Mouse (Mus musculus): ENCODE measurements around the gene Rtl8b.
"Not testable (repeated sequence)": the region's sequence is repeated elsewhere in the genome, so short reads cannot be mapped to it uniquely, and the experiment has no call there.

Gene Rtl8b

GRCm38 (mm10) chrX:53670294-53670693 lies at the start of gene Rtl8b:
TSS of gene Rtl8b (minus strand) at chrX:53670408.
- DNase-seq (ENCODE audit: extremely low spot score, low read depth, low spot score), result peak; percentile 35

DNA sequence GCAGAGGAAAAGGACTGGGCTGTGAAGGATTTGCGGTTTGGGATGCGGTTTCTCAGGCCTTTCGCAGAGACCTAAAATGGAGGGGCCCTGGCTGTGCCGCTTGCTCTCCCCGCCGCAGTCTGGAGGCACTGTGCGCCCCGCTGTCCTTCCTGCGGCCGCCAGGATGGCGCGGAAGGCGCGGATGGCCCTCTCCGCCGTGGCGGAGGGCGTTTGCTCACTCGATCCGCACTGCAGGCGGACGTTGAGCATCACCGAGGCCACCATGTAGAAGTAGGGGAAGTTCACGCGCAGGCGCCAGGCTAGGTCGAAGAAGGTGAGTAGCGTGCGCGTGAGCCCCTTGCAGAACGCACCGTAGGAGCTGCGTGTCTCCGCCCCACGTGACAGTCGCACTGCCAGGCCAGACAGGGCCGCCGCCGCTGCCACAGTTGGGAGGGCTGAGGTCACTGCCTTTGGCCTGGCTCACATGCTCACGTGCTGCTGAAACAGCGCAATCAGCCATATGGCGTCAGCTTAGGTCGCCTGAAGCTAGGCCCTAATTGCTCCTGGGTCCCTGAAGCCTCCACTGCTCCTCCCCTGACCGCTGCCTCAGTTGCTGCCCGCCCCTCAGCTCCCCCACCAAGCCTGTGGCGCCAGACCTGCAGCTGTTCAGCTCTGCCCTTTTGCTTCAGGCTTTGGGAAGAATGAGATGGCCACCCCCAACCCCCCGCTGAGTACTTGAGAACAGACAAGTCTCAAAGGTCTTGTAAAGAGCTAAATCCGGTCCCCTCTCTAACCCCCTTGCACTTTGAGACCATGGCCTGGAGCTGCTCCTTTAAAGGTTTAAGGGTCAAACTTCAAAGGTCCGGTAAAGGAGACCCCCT lies 46.3 kb upstream of the Rtl8b start:
- DNase-seq (ENCODE audit: extremely low spot score, low read depth, low spot score), result peak; percentile 14

- DNase-seq (ENCODE audit: extremely low spot score, low read depth, low spot score), result no peak
These were observed 45.7 kb upstream of the Rtl8b start for GRCm38 (mm10) chrX:53715942-53716322.

GRCm38 (mm10) chrX:53702673-53703072 lies 32.5 kb upstream of the Rtl8b start:
- no peak for DNase-seq (ENCODE audit: extremely low spot score, low read depth, low spot score)

DNA sequence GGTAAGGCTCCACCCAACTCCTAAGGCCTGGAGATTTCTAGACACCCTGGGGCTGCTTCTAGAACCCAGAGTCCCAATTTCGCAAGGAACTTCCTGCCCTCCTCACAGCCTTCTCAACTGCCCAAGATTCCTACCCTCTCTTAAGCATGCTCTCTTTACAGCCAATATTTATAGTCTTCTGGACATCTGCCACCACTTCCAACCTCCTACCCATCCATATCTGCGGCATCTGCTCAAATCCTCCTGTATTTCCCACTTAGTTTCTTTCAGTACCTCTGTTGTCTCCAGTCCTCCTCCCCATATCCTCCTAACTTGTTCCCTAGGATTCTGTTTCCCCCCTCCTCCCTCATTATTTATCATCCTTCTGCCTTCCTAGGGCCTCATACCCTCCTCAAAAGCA lies 29.0 kb upstream of the Rtl8b start:
- no peak for DNase-seq (ENCODE audit: extremely low spot score, low read depth, low spot score)

DNA sequence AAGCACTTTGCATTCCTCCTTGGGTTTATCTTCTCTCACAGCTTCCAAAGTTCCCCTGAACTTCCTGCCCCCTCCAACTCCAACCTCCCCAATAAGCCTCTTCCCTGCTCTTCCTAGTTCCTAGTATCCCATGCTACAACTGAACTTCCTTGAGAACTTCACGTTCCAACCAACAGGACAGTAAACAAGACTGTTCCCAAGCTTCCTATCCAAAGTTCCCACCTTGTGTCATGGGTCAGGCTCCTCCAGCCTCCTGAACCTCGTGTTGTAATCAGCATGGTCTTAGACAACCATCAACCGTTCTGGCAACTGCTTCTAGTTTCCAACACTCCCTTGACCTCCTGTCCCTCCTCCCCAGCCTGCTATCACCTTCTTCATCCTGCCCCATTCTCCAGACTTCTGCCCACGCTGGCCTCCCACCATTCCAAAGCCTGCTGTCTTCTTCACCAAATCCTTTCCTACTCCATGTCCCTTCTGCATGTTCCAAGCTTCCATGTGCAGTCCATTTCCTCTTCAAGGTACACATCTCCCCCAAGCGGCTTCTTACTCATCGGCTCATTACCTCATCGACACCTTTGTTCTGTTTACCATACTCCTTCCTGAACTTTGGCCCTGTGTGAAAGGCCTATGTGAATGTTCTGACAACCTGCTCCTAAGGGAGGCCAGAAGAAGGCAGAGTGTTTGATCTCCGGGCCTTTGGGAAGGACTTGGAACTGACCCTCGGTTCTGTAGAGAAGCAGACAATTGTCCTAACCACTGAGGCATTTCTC lies 24.0 kb upstream of the Rtl8b start:
- no peak for DNase-seq (ENCODE audit: extremely low spot score, low read depth, low spot score)

- DNase-seq (ENCODE audit: extremely low spot score, low read depth, low spot score), result no peak
These were observed 22.9 kb upstream of the Rtl8b start for GRCm38 (mm10) chrX:53693141-53693540.

GRCm38 (mm10) chrX:53692065-53692464 lies 21.9 kb upstream of the Rtl8b start:
- DNase-seq (ENCODE audit: extremely low spot score, low read depth, low spot score), result no peak

- DNase-seq (ENCODE audit: extremely low spot score, low read depth, low spot score), result not testable (repeated sequence)
These were observed 14.5 kb upstream of the Rtl8b start for GRCm38 (mm10) chrX:53684676-53685075.

DNA sequence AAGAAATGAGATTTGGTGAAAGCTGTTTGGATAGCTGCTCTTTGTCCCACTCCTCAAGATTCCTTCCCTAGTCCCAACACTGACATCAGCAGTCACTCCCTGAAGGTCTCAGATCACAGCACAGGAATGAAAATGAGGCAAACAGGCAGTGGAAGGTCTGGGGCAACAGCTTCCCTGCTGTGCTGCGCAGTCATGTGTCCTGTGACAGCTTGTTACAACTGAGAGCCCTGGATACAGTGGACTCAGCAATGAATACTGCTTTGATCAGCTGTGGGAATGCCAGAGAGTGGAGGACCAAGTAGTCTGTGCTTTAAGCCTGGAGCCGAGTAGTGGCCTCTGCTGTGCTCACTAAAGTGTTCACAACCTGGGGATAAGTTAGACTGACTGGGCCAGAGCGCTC lies 12.4 kb upstream of the Rtl8b start:
- not testable (repeated sequence) for DNase-seq (ENCODE audit: extremely low spot score, low read depth, low spot score)

DNA sequence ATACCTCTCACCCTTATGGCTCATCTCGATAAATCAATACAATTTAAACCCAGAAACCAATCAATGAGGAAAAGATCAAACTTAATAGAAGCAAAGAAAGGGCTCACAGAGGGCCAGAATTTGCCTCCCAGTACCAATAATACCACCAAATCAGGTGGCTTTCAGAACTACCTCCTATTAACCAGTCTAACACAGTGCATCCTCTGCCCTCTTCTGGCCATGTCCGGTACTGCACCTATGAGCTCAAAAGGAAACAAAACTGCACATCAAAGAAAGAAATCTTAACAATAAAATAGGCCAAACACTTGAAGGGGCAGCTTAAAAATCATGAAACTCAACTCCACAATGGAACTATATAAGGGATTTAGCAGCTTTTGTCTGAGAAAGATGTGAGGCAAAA lies 6.7 kb upstream of the Rtl8b start:
- not testable (repeated sequence) for DNase-seq (ENCODE audit: extremely low spot score, low read depth, low spot score)

GRCm38 (mm10) chrX:53670696-53671095 lies 488 bp upstream of the Rtl8b start:
- not testable (repeated sequence) for DNase-seq (ENCODE audit: extremely low spot score, low read depth, low spot score)

- DNase-seq (ENCODE audit: extremely low spot score, low read depth, low spot score), result not testable (repeated sequence)
These were observed 494 bp downstream of the Rtl8b start for GRCm38 (mm10) chrX:53669557-53670270.

DNA sequence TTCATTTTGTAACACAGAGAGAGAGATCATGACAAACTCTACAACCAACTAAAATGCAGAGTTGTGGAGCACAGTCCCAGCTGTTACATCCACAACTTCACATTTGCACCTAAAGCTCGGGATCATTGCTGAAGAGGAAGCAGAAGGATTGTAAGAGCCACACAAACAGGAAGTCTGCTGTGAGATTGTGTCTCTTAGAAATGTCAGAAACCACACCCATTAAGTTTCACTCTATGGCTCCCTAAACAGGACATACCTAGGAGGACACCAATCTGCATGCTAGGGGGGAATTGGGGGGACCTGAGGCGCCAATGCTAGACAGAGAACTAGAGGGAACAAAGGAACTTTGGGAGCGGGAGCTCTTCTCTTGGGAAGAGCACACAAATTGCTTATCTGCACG lies 17.3 kb downstream of the Rtl8b start:
- DNase-seq (ENCODE audit: extremely low spot score, low read depth, low spot score), result not testable (repeated sequence)

DNA sequence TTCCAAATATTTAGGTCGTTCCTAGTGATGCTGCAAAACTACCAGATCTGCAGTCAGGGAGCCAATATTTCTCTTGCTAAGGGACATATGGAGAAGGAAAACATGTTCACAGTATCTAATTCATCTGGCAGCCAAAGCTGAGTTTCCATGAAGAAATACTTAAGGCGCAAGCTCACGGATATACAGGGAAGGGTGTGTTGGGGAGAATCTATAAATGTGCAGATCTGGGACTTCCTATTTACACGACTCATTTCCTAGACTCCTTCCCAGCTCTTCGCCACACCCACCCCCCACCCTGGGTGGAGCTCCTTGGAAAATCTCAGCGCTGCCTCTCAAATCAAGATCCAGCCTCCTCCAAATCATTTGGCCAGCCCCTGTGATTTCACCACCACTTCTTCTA lies 24.3 kb downstream of the Rtl8b start:
- no peak for DNase-seq (ENCODE audit: extremely low spot score, low read depth, low spot score)

GRCm38 (mm10) chrX:53642980-53643961 lies 26.9 kb downstream of the Rtl8b start, which contains the start of gene Rtl8a:
TSS of gene Rtl8a (minus strand) at chrX:53643682.
- DNase-seq (ENCODE audit: extremely low spot score, low read depth, low spot score), result peak; percentile 33

DNA sequence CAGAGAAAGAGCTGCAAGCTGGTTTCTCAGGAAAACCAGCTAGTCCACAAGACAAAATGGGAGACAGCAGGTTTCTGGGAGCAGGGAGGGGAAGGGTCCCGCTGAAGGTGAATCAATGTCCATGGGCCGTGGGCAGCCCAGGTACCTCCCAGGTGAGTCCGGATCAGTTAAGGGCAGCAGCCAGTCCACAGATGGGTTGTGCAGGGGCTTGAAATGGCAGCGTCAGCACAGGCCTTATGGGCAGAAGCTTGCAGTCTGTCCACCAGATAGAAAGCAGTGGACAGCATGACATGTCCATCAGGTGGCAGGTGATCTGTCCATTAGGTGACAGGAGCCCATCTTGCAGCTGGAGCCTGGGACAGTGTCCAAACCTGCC lies 27.6 kb downstream of the Rtl8b start:
- not testable (repeated sequence) for DNase-seq (ENCODE audit: extremely low spot score, low read depth, low spot score)

DNA sequence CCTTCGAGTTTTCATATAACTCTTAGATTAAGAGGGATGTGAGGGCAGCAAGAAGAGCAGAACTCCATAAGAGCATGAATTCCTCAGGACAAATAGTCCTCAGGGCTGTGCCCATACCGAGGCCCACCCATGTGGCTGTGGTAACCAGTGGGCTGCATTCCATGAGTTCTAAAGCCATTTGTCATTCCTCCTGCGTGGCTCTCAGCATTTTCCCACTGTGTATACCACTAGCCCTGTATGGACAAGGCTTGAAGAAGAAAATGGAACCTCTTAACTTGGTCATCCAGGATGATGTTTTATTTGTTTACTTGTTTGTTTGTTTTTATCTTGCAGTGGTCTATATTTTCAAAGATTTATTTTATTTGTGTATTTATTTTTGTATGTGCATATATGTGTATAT lies 32.1 kb downstream of the Rtl8b start:
- not testable (repeated sequence) for DNase-seq (ENCODE audit: extremely low spot score, low read depth, low spot score)

Measured in hindlimb bud, embryonic 11.5 days (tissue).